Mouse (Mus musculus) forebrain, embryonic 11.5 days (tissue): ENCODE measurements at regions not wholly inside any gene's neighbourhood (a gene's known extent, or its start where the extent isn't known, plus 50 kb on each side); places are given as distances from the start of the nearest gene placed in this dataset.

Experiments used
- ATAC-seq: fragments of 200-750 bp; cut with Nextera tagmentation; replicated peaks from 2 replicates; pipeline ENCODE4 v1.8.0; 2017; ENCODE audit warnings: moderate TSS enrichment; ENCODE audit not compliant: low FRiP score
- DNase-seq: peaks from one replicate; pipeline ENCODE4 v3.0.0-alpha.2; 2017; ENCODE audit warnings: low spot score
- H3K27ac ChIP-seq: fragments of 300-500 bp; sonication (generic); 2 replicates; pipeline ENCODE4 v1.5.1; 2014; ENCODE audit warnings: low read depth, low read length
- H3K27me3 ChIP-seq: fragments of 300-500 bp; sonication (generic); 2 replicates; pipeline ENCODE4 v1.6.1; 2014; ENCODE audit warnings: mild to moderate bottlenecking, low read length, mixed read lengths; ENCODE audit not compliant: control insufficient read depth, insufficient read depth
- H3K36me3 ChIP-seq: fragments of 300-500 bp; sonication (generic); 2 replicates; pipeline ENCODE4 v1.6.1; 2014; ENCODE audit warnings: mild to moderate bottlenecking, low read length, moderate library complexity, mixed read lengths; ENCODE audit not compliant: control insufficient read depth, insufficient read depth
- H3K4me1 ChIP-seq: fragments of 300-500 bp; sonication (generic); replicated peaks from 2 replicates; pipeline ENCODE4 v1.6.1; 2014; ENCODE audit warnings: low read length, mixed read lengths; ENCODE audit not compliant: control insufficient read depth, insufficient read depth
- H3K4me2 ChIP-seq: fragments of 300-500 bp; sonication (generic); 2 replicates; pipeline ENCODE4 v1.6.1; 2014; ENCODE audit warnings: low read depth, mild to moderate bottlenecking, low read length, moderate library complexity, mixed read lengths; ENCODE audit not compliant: severe bottlenecking
- H3K4me3 ChIP-seq: fragments of 300-500 bp; sonication (generic); 2 replicates; pipeline ENCODE4 v1.5.1; 2014; ENCODE audit warnings: low read depth, low read length
- H3K9ac ChIP-seq: fragments of 300-500 bp; sonication (generic); 2 replicates; pipeline ENCODE4 v1.6.1; 2014; ENCODE audit warnings: low read length
- H3K9me3 ChIP-seq: fragments of 300-500 bp; sonication (generic); 2 replicates; pipeline ENCODE4 v1.6.1; 2016; ENCODE audit warnings: low read length, mixed read lengths; ENCODE audit not compliant: control insufficient read depth
- WGBS: fragments of 180-500 bp; shearing (Covaris S2); extraction: QIAGEN DNeasy Blood & Tissue Kit; methylation state at CpG from one replicate; pipeline ENCODE4 v1.1.7; 2014; 5-methylcytosine and 5-hydroxymethylcytosine counted together

- WGBS, result 45% methylated on average over 4 of the region's 4 CpGs
- H3K9ac ChIP-seq, result no peak overlapping the region
- no peak for DNase-seq
- no peaks in the 10 kb centered on the region for H3K9me3 ChIP-seq
- no peak for ATAC-seq
- no peak overlapping the region for H3K4me2 ChIP-seq
- H3K4me1 ChIP-seq, result no peaks in the 10 kb centered on the region
- H3K36me3 ChIP-seq, result no peaks in the 10 kb centered on the region
- no peaks in the 10 kb centered on the region for H3K27me3 ChIP-seq
- no peak overlapping the region for H3K4me3 ChIP-seq
- no peak overlapping the region for H3K27ac ChIP-seq
Observed at GRCm38 (mm10) chr2:172801804-172802203, 138.3 kb downstream of the Bmp7 start.

- WGBS, result 61% methylated on average over 4 of the region's 4 CpGs
- Histone ChIP-seq H3K27me3 (no peaks in the 10 kb centered on the region), H3K4me3 (no peak overlapping the region), H3K4me1 (no peaks in the 10 kb centered on the region), H3K36me3 (no peaks in the 10 kb centered on the region), H3K4me2 (no peak overlapping the region), H3K9me3 (no peaks in the 10 kb centered on the region), H3K27ac (no peak overlapping the region), H3K9ac (no peak overlapping the region)
- no peak for ATAC-seq
- no peak for DNase-seq
Observed at GRCm38 (mm10) chr2:172807446-172807845, 132.7 kb downstream of the Bmp7 start.

GRCm38 (mm10) chr2:172809306-172809705, 130.8 kb downstream of the Bmp7 start:
- no peak overlapping the region for H3K9ac ChIP-seq
- no peaks in the 10 kb centered on the region for H3K9me3 ChIP-seq
- ATAC-seq, result no peak
- H3K27ac ChIP-seq, result no peak overlapping the region
- 91% methylated on average over 2 of the region's 2 CpGs for WGBS
- no peaks in the 10 kb centered on the region for H3K36me3 ChIP-seq
- no peak for DNase-seq
- H3K27me3 ChIP-seq, result no peaks in the 10 kb centered on the region
- no peak overlapping the region for H3K4me3 ChIP-seq
- no peak overlapping the region for H3K4me2 ChIP-seq
- H3K4me1 ChIP-seq, result no peaks in the 10 kb centered on the region

GRCm38 (mm10) chr2:172813319-172813718, 126.8 kb downstream of the Bmp7 start:
- 75% methylated on average over 11 of the region's 11 CpGs for WGBS

GRCm38 (mm10) chr2:172813906-172814305, 126.2 kb downstream of the Bmp7 start:
- Histone ChIP-seq H3K4me2 (no peak overlapping the region), H3K4me1 (no peaks in the 10 kb centered on the region), H3K27ac (no peak overlapping the region), H3K4me3 (no peak overlapping the region), H3K9ac (no peak overlapping the region), H3K27me3 (no peaks in the 10 kb centered on the region), H3K36me3 (no peaks in the 10 kb centered on the region), H3K9me3 (no peaks in the 10 kb centered on the region)
- DNase-seq, result no peak
- 73% methylated on average over 4 of the region's 4 CpGs for WGBS
- ATAC-seq, result no peak

More at GRCm38 (mm10) chr2:172813319-172813718, 126.8 kb downstream of the Bmp7 start:
- Histone ChIP-seq H3K36me3 (no peaks in the 10 kb centered on the region), H3K4me3 (no peak overlapping the region), H3K4me1 (no peaks in the 10 kb centered on the region), H3K9me3 (no peaks in the 10 kb centered on the region), H3K4me2 (no peak overlapping the region), H3K27me3 (no peaks in the 10 kb centered on the region), H3K27ac (no peak overlapping the region), H3K9ac (no peak overlapping the region)
- DNase-seq, result no peak
- ATAC-seq, result no peak

GRCm38 (mm10) chr2:172815146-172815545, 125.0 kb downstream of the Bmp7 start:
- no peak overlapping the region for H3K4me2 ChIP-seq
- H3K4me3 ChIP-seq, result no peak overlapping the region
- 95% methylated on average over 7 of the region's 7 CpGs for WGBS
- no peaks in the 10 kb centered on the region for H3K27me3 ChIP-seq
- no peaks in the 10 kb centered on the region for H3K36me3 ChIP-seq
- H3K27ac ChIP-seq, result no peak overlapping the region
- no peak overlapping the region for H3K9ac ChIP-seq
- DNase-seq (no peak), ATAC-seq (no peak)
- H3K9me3 ChIP-seq, result no peaks in the 10 kb centered on the region
- H3K4me1 ChIP-seq, result no peaks in the 10 kb centered on the region

GRCm38 (mm10) chr2:172817058-172817745, 122.9 kb downstream of the Bmp7 start:
- DNase-seq, result no peak
- Histone ChIP-seq H3K4me2 (no peak overlapping the region), H3K9me3 (no peaks in the 10 kb centered on the region), H3K4me3 (no peak overlapping the region), H3K27me3 (no peaks in the 10 kb centered on the region; the same call in 1 of the 2 replicates), H3K27ac (no peak overlapping the region), H3K4me1 (no peaks in the 10 kb centered on the region), H3K9ac (no peak overlapping the region; the same call in 1 of the 2 replicates), H3K36me3 (no peaks in the 10 kb centered on the region)
- WGBS, result 73% methylated on average over 8 of the region's 8 CpGs
- no peak; the same call in 1 of the 2 replicates for ATAC-seq
